Mouse (Mus musculus): ENCODE measurements around the gene Tsc22d4.

The Tsc22d4 gene

DNA sequence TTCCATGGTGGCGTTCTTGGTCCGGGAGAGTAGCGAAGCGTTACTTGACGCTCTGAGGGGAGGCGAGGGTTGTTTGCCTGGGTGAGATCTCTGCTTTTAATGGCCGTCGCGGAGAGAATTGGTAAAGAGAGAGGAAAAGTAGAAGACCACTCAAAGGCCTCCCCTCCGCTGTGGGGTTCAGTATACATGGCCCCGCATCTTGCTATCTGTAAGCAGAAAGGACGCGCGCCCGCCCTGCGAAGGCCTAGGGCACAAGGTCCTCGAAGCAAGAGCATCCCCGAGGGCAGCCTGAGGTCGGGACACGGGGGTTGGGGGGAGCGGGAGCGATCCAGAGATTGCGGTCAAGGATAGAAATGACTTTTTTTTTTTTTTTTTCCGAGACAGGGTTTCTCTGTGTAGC, 42.6 kb downstream of the Tsc22d4 start:
- ATAC-seq (ENCODE audit: low TSS enrichment): no peak

DNA sequence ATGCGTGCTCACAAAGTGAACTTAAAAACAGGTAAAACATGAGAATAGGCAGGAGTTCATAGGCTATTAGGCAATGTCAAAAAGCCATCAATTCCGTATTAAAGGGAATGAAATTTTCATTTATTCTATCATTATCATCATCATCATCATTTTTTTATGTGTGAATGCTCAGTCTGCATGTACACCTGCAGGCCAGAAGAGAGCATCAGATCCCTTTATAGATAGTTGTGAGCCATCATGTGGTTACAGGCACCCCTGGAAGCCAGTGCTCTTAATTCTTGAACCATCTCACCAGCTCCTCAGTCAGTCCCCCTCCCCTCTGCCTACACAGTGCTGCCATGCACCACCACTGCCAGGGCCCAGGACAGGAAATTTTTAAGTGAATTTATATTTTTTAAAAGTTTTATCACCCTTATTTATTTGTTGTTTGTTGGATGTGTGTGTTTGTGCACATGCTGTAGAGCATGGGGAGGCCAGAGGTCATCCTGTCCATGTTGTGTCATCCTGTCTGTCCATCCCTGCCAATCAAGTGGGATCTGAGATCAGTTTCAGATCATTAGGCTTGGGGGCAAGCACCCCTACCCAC, 43.5 kb downstream of the Tsc22d4 start:
- ATAC-seq (ENCODE audit: low TSS enrichment): no peak

GRCm38 (mm10) chr5:137791553-137791952, 46.0 kb downstream of the Tsc22d4 start:
- no peak for ATAC-seq (ENCODE audit: low TSS enrichment)

DNA sequence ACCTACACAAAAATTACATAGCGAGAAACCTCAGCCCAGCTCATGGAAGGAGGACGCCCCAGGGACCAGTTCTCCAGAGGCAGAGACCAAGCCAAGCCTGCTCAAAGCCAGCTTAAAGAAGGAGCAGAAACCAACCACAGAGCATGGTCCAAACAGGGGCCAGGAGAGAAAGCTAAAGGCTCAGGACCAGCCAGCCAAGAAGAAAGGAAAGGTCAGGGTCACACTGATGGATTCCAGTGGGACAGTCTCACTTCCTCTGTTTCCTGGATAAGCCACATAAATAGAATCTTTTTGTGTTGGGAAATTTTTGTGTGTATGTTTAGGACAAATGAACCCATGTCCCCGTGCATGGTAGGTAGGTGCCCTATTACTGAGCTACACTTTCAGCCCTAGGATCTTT, 51.1 kb downstream of the Tsc22d4 start:
- no peak for ATAC-seq (ENCODE audit: low TSS enrichment)

DNA sequence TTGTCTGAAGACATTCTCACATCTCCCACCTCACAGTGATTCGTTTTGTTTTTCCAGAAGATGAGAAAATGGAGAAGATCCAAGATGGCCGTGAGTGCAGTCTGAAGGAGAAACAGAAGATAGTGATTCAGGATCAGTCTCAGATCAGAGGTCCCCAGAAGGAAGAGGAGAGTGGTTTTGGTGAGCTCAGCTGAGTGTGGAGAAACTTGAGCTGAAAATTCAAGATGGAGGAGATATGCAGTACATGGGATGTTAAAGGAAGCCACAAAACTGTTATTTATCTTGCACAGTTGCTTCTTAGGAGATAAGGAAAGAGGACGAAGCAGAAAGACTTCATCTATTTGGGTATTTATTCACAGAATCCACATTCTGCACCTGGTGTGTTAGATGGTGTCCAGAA, 55.4 kb downstream of the Tsc22d4 start:
- ATAC-seq (ENCODE audit: low TSS enrichment): no peak

- ATAC-seq (ENCODE audit: low TSS enrichment): no peak
Measured at GRCm38 (mm10) chr5:137806158-137806557, 60.6 kb downstream of the Tsc22d4 start.

DNA sequence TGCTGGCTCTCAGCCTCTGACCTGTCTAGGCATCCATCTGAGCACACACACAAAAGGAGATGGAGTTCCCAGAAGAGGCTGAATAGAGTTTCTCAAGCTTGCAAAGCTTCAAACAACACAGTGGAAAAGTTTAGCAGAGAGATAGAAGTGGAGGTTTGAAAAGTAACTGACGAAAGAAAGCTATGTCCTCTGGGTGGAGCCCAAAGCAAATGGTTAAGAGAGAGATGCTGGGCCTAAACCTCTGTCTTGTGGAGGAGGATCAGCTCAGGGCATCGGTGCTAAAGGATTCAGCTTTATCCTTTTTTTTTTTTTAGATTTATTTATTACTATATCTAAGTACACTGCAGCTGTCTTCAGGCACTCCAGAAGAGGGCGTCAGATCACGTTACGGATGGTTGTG, 62.8 kb downstream of the Tsc22d4 start:
- ATAC-seq (ENCODE audit: low TSS enrichment): no peak

DNA sequence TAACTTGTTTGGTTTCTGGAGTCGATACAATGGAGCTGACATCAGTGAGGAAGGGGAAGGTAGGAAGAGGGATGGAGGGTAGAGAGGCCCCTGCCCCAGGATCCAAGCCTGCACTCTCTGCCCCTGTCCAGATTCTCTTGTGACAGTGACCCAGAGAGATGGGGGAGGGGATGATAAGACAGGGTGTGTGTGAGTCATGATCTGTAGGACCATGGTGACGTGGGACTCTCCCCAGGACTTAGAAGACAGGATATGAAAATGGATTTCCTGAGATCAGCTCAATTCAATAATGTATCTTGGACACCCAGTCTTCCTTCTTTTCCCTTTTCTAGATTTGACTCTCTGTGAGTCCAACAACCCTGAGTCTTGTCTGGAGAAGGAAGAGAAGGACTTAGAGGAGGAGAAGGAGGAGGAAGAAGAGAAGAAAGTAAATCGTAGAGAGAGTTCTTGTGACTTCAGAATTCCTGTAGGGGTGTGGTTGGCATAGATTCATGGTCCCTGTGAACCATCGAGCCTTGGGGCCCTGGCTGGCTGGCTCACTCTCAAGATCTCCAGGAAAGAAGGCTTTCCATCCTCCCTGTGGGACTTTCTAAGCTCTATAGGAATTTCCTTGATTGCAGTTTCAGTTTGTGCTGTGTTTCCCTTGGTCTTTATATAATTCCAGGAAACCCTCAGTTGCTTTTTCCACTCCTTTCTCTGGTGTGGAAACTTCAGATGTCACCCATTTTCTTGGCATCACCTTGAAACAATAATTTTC, 72.1 kb downstream of the Tsc22d4 start:
- ATAC-seq (ENCODE audit: low TSS enrichment): no peak
